Mouse (Mus musculus) embryo, embryonic 11.5 days (tissue): ENCODE measurements at regions not wholly inside any gene's neighbourhood (a gene's known extent, or its start where the extent isn't known, plus 50 kb on each side); places are given as distances from the start of the nearest gene placed in this dataset.

Experiments
- DNase-seq: peaks from one replicate; pipeline ENCODE4 v3.0.0-alpha.2; 2012; ENCODE audit warnings: low read depth, low spot score

GRCm38 (mm10) chr15:93880302-93880701, 284.6 kb upstream of the Prickle1 start:
- no peak for DNase-seq

- DNase-seq, result no peak
Measured at GRCm38 (mm10) chr15:93879006-93879405, 283.3 kb upstream of the Prickle1 start.

DNA sequence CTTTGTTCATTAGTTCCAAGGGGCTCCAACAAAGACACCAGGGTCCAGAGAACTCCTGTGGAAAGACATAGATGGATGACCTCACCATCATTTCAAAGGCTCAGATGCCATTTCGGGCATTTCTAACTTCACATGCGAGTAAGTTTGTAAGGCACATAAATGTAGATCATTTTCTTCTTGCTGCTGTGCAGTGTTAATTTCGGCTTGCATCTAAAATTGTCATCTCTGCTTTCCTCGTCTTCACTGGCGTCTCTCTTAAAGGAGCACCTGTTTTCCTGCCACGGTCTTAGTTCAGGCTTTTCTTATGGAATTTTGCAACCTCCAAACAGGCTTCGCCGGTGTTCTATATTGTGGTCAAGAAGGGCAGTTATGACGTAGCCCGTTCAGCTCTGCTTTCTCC, 280.6 kb upstream of the Prickle1 start:
- no peak for DNase-seq

DNA sequence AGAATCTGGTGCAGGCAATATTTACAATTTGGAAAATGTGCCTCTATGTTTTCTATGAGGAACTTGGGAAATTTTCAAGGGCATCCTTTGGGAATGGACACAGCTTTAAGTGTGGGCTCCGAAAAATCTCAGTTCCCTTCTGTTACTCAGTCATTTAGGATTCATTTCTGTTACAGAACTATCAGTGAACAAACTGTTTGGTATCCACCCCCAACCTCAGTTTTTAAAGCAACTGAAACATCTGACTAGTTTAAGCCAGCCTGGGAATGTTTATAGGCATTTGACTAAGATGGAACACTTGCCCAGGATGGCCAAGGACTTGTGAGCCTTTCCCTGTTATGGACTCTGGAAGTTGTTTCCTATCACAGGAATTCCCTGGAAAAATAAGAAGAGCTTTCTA, 280.0 kb upstream of the Prickle1 start:
- no peak for DNase-seq

- DNase-seq, result no peak
Measured at GRCm38 (mm10) chr15:93874206-93874605, 278.5 kb upstream of the Prickle1 start.

DNA sequence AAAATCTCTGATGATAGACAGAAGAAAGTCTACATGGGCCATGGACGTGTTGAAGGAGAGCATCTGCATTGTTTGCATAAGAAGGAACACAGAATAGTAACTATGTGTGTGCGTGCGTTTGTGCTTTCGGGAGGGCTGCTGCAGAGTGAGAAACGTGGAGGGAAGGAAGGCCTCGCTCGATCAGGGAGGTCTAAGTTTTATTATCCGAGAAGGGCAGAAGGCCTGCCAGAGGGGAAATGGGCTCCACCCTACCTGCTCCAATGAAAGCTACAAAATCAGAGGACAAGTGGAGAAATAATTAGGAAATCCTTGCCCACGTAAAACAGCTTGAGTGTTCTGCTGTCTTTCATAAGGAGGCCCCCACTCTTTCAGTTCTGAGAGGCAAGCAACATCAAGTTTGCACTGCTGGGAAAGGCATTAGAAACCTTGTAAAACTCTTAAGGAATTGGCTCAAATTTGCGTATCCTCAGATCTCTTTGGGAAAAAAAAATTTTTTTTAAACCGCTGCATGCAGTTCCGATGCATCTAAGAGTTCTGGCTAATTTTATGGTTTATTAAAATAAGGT, 261.7 kb upstream of the Prickle1 start:
- DNase-seq, result no peak

GRCm38 (mm10) chr15:93853221-93853620, 257.5 kb upstream of the Prickle1 start:
- no peak for DNase-seq

GRCm38 (mm10) chr15:93852126-93852525, 256.4 kb upstream of the Prickle1 start:
- DNase-seq, result no peak

- DNase-seq, result no peak
Measured at GRCm38 (mm10) chr15:93850388-93850787, 254.7 kb upstream of the Prickle1 start.

DNA sequence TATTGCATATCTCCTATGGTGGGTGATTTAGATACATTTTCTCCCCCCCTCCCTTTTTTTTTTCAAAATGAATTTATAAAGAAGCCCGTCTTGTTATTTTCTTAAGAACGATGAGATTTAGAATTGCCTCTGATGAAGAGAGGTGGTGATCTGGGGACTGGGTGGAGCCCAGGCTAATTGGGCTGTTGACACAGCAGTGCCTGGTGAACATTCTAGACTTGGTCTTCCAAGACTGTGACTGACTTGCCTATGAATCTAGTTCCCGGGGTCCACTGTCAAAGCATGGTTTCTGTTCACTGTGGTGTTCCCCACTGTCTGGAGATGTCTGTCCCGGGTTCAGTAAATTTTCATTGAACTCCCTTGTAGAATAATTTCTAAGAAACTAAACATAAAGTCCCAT, 253.1 kb upstream of the Prickle1 start:
- DNase-seq, result no peak

DNA sequence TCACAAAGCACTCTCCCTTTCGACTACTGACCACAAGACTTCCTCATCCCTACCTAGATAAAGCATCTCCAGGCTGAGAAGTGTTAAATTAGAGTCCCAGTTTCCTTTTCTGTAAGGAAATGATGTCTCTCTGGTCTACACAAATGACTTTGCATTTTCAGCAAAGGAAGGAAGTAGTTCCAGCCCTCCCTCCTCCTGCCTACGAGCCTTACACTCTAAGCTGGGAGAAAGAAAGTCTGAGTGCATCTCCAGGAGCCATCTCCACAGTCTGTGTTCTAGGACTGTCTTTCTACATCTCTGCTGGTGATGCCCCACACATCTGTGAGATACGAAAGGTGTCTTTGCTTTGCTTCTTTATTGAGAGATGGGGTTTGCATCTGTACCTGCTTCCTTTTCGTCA, 251.1 kb upstream of the Prickle1 start:
- DNase-seq, result no peak

- DNase-seq, result no peak
Measured at GRCm38 (mm10) chr15:93845801-93846200, 250.1 kb upstream of the Prickle1 start.

- DNase-seq, result no peak
Measured at GRCm38 (mm10) chr15:93832956-93833355, 237.3 kb upstream of the Prickle1 start.

GRCm38 (mm10) chr15:93832431-93832936, 236.8 kb upstream of the Prickle1 start:
- DNase-seq, result no peak

DNA sequence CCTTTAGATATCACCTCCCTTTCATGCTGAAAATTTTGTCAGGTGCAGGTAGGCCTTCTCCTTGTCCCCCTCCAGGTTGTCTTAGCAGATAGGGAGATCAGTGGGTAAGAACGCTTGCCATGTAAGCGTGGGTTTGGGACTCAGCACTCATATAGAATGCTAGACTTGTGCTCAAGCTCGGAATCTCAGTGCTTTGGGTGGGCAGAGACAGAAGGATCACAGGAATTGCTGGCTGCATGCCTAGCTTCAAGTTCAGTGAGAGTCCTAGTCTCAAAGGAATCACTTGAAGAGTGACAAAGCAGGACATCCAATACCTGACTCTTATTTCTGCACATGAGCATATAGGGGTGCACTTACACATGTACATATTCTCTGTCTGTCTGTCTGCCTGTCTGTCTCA, 235.5 kb upstream of the Prickle1 start:
- no peak for DNase-seq

DNA sequence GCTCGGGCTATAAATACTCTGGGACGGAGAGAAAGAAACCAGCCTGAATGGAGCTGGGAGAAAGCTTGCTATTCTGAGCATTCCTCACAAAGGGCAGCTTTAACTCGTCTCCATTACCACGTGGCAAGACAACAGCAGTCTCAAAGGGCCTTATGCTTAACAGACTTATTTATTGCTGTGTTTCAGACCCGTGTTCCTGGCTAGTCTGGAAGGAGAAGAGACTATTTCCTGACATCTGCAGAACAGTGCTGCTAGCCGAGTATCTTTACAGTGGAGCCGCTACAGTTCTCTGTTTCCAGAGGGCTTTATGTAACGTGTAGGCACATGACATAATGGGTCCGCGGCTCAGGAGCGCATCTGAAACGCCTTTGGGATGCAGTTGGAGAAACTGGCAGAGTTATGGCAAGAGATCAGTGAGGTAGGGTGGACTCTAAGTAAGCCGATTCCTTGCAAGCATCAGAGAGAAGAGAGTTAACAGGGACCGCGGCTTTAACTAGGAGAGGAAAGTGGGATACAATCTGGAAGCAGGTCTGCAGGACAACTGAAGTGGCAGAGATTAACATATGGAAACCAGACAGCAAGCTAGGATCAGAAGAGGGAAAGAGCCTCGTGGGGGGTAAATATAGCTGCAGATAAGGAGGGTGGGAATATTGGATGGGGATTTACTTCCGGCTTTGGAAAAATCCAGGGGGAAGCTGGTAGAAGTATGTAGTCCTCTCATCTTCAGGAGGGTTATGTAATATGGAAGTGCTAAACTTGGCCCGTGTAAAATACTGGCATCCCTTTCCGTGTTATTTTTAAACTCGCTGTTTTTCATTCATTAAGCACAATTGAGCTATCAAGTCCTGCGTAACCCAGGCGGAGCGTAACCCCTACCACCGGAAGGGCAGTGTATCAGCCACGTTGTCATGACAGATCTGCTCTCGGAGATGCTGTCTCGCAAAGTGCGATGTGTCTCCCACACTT, 229.3 kb upstream of the Prickle1 start:
- DNase-seq, result peak; percentile 9

- DNase-seq, result no peak
Measured at GRCm38 (mm10) chr15:93821236-93821635, 225.5 kb upstream of the Prickle1 start.

GRCm38 (mm10) chr15:93812011-93812410, 216.3 kb upstream of the Prickle1 start:
- DNase-seq, result no peak

DNA sequence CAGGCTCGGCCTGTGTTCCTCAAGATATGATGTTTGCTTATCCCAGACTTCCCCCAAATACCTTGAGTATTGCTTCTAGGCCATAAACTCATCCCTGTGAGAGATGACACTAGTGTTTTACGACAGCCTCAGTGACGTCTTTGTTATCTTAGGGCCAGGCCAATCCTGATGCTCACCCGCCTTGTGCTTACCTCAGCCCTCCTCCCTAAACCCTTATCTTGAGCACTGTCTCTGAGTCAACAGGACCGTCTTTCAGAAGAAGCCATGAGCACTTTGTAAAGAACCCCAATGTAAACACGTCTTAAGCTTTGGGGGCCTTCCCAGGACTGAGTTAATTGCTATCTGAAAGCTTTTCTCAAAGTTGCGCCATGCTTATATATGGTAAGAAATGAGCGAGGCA, 212.3 kb upstream of the Prickle1 start:
- no peak for DNase-seq

- no peak for DNase-seq
Measured at GRCm38 (mm10) chr15:93807505-93807904, 211.8 kb upstream of the Prickle1 start.

DNA sequence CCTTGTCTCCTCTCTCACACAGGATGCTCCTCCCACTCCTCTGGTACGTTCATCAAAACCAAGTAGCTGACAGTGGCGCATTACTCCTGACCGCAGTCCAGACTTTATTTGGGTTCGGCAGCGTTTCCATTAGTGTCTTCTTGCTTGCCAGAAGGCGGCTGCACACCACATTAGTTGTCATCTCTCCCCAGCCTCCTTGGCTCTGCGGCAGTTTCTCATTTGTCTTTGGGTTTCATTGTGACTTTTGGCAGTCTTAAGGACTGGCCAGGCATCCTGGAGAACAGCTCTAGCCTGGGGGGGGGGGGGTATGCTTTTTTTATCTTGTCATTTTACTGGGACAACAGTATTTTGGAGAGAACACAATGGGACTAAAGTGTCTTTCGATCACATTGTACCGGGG, 209.0 kb upstream of the Prickle1 start:
- DNase-seq, result no peak

DNA sequence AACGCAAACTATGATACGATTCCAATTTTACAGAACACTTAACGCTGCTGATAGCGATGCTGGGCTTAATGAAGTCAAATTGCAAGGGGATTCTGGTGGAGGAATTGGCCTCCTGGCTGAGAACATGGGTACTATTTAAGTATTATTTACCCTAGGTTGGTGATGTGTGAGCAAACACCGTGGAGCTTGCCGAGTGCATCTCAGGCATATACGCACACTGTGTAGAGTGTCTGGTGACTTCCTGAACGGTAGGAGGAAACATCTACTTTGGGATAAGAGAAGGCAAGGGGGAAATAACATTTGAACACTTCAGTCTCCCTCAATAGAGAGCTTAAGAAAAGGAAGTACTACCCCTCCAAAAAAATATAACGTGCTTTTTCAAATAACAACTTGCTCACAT, 194.8 kb upstream of the Prickle1 start:
- DNase-seq, result no peak

DNA sequence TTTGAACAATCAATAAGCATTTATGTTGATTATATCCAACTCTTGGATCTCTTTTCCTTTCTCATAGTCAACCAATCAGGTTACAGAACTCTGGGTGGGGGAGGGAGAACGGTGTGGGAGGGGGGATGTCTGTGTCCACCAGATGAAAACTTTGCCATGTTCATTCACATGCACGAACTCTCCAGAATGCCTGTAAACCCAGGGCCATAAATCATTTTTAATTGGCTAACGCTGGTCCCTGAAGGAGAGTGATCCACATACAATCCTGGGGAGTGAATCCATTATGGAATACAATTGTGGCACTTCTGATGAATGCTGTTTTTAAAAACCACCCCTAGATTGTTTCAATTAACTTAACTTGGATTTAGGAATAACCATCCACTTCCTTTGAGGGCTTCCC, 194.1 kb upstream of the Prickle1 start:
- DNase-seq, result no peak
